Mouse (Mus musculus) T-helper 1 cell (primary cell): Measurements from ENCODE around the gene 5031439G07Rik.
"Not testable (repeated sequence)": the region's sequence is repeated elsewhere in the genome, so short reads cannot be mapped to it uniquely, and the experiment has no call there.

Experiments
- in situ Hi-C: fragments of 300-600 bp; cut with MboI, MseI; formaldehyde crosslinking; loops from one replicate; pipeline ENCODE4 v1.15.1; 2025; ENCODE audit warnings: high pct_unique_total_duplicates

Gene 5031439G07Rik

DNA sequence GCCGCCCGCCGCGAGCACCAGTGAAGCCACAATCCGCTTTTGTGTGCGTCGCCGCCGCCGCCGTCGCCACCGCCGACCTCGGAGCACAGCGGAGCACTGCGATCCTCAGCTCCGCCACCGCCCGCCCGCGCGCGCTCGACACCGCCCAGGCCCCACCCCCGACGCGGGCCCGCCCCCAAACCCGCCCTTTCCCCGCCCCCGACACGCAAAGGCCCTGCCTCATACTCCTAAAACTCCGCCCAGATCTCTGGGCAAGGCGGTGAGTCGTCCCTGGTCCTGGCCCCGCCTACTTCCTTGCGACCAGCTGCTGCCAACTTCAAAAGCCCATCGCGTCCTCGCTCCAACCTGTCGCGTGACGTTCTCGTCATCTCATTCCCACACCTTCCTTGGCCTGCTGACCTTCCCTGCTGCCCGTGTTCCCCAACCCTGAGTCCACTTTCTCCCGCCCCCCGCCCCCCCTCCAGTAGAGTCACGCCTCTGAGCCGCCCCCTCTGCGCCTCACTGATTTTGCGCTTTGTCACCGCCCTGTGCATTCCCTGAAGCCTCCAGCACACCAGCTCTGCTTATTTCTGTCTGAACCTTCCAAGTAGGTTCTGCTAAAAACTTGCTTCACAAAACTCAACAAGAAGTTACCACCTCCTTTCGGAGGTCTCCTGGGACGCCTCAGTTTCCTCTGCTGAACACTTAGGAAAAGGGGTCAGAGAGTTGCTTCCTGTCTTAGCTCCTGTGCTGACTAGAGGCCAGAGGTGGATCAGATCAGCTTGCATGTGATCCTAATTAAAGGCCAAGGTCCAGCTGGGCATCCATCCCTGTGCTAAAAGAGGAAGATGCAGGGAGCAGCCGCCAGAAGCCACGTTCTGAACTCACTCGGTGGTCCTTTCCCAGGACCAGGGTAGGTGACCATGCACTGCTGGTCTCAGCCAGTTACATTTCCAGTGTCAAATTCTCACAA is at the start of gene 5031439G07Rik:
Gene 5031439G07Rik, minus strand, starts transcription at position 678 of the 952 bp plus-strand sequence.
- in situ Hi-C loops = loop anchor here (5.0 to 10.0 kb wide), 2 partner anchors 66 to 133 kb away; partner anchors contain the start of genes Gm29666, Nup50 and Phf21b

DNA sequence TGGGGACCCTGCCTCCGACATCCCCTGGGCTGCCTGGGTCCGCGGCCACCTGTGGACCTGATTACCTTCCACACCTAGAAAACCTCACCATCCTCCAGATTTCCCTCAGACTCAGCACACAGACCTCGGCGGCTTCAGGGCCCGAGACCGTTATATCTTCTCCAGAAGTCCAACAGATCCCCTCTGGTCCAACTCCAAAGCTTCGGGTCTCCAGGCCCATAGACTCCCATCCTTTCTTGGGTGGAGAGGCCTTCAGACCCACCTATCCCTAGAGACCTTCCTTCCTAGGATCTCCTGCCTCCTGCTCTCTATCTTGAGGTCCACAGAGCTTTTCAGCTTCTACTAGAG is 49.0 kb upstream of the 5031439G07Rik start:
- in situ Hi-C loops = loop anchor here (10.0 kb wide), 1 partner anchor 817 kb away; the partner anchor contains the start of gene Gtse1

DNA sequence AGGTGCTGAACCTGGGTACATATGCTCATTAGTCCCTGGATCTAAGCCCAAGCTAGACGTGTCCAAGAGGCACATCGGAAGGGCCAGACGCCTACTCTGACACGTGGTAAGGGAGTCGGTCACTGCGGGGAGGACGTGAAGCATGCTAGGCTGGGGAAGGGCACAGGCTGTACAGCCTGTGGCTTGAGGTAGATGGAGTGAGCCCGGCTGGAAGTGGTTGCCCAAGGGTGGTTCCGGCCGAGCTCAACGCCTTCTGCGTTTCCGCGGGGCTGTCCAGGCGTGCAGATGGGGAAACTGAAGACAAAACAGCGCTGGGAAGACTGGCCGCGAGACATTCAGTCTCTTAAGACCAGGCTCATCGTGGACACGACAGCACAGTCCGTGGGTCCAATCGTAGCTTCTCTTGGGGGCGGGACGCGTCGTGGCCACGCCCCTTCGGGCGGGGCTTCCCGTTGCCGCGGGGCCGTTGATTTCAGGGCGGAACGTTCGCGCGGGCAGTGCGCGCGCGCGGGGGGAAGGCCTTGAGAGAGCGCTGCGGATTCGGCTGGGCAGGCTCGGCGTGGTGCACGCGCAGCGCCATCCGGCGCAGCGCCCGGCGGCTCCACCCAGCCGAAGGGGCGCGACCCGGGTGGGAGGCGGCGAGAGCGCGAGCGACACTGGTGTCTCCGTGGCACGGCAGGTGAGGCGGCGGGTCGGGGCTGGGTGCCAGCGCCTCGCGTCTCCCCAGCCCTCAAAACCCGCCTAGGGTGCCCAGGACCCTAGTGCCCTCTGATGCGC is 48.4 kb upstream of the 5031439G07Rik start:
- in situ Hi-C loops = loop anchor here (10.0 kb wide), 1 partner anchor 818 kb away; the partner anchor contains the start of gene Gtse1

DNA sequence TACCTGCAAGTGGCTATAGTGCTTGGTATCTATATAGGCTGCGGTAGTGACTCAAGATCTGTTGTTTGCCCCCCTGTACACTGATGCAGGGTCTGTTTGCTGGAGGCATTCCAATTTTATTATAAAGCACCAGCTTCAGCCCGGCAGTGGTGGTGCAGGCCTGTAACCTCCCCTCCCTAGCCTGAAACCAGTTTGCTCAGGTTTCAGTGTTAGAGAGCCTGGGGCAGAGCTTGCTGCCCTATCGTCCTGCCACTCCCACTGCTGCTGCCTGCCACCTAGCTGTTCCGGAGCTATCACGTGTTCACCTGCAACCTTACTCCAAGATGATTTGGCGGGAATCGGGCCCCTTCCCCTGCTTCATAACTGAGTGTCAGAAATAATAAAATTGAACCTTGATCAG is 45.6 kb upstream of the 5031439G07Rik start:
- in situ Hi-C loops = loop anchor here (10.0 kb wide), 1 partner anchor 821 kb away; the partner anchor contains the start of gene Gtse1

DNA sequence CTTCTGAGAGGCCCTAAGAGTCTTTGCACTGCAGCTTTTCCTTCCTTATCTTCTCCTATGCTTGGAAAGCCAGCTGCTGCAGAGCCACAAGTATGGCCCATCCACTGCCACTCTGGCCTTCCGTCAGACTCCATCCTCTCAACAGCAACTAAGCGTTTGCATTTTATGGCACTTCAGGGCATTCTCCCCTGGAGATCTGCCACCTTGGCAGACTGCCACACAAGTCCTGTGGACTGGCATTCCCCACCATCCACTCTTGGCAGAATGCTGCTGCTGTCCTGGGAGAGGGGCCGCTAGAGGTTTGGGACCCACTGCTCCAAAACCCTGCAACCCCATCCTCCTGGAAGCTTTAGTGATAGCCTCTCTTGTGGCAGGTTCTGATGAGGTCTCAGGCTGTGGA is 43.5 kb upstream of the 5031439G07Rik start:
- in situ Hi-C loops = loop anchor here (10.0 kb wide), 1 partner anchor 823 kb away; the partner anchor contains the start of gene Gtse1

DNA sequence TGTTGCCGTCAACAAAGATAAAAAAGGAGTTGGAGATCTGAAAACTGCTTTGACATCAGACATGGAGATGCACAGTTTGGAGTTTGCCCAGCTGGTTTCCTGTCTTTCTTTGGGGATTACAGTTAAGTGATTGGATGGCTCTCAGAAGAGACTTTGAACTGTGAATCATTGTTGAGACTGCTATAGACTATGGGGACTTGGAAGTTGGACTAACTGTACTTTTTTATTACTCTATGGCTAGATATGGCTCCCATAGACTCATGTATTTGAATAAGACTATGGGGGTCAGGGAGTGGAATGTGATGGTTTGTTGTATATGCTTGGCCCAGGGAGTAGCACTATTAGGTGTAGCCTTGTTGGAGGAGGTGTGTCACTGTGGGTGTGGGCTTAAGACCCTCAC is 42.3 kb upstream of the 5031439G07Rik start:
- in situ Hi-C loops = loop anchor here (10.0 kb wide), 1 partner anchor 824 kb away; the partner anchor contains the start of gene Gtse1

DNA sequence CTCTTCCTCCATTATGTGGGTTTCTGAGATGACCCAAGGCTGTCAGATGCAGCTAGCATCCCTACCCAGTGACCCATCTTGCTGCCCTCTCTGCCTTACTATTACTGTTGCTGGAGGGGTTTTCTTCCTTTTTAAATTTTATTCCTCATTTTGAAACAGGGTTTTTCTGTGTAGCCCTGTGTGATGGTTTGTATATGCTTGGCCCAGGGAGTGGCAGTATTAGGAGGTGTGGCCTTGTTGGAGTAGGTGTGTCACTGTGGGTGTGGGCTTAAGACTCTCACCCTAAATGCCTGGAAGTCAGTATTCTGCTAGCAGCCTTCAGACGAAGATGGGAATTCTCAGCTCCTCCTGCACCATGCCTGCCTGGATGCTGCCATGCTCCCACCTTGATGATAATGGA is 40.3 kb upstream of the 5031439G07Rik start, which contains the start of gene Fam118a:
Gene Fam118a, plus strand, starts transcription at position 301 of the 400 bp plus-strand sequence.
- in situ Hi-C loops = not testable (repeated sequence)

DNA sequence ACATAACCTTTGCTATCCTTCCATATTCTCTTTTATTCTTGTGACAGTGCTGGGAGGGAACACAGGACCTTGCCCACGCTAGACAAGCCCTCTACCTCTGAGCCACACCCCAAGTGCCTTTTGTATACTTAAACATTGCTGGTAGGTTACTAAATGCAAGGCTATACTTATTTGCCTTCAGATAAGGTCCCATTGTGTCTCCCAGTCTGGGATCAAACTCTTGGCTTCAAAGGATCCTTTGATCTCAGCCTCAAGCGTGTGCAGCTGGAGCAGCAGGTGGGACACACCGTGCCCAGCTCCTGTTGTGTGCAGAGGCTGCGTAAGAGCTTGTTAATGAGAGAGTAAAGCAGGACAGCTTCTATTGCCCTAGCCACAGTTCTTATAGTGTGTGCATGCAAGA is 39.4 kb upstream of the 5031439G07Rik start:
- in situ Hi-C loops = no loop called here

DNA sequence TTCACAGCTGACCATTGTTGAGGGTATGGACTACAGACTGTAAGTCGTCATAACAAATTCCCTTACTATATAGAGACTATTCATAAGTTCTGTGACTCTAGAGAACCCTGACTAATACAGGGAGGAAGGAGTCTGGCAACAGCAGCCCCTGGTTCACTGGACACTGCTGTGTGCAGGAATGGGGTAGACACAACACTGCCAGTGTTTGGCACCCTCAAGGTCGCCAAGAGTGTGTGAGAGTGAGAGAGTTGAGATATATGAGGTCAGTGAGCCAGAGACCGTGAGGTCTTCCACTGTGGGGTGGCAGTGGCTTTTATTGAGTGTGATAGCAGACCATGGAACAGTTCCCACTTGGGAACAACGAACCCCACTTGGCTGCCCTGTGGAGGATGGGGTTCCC is 37.8 kb upstream of the 5031439G07Rik start:
- in situ Hi-C loops = no loop called here

DNA sequence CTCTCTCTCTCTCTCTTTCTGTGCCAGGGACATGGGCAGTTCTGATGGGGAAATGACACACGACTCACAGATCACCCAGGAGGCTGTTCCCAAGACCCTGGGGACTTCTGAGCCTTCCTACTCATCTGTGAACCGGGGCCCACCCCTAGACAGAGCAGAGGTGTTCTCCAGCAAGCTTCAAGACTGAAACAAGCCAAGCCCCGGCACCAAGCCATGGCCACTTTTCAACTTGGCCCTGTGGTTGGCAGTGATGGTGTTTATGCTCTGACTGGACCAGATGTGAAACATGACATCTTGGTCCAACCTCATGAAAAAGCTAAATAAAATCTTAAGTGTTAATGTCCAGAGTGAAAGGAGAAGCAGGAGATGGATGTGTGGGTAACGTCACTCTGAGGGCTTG is 33.9 kb upstream of the 5031439G07Rik start:
- in situ Hi-C loops = no loop called here

DNA sequence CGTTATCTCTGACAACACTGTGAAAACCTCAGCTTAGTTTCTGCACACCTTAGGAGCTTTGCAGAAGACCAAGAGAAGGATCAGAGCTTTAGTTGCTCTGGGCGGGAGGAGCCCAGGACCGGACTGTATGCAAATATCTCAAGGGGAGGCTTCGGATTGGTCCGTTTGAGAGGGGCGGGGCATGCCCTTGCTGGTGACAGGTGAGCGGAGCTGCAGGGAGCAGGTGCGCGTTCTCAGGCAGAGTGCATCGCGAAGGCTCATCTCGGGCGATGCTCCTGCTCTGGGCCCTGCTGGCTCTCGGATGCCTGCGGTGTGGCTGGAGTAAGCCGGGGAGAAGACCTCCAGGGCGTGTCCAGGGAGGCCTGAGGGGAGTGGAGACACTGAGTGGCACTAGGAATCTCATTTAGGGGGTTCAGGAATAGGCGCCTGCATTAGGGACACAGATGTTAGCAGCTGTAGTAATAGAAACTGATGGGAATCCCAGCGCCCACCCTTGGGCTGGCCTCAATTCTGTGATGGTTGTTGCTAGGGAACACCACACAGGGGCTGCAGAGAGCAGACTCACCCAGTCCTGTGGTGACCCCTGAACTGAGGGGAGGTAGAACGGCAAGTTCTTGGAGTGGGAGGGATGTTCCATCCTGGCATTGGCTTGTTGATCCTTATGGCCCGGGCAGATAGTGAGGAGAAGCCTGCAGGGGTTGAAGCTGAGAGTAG is 28.8 kb upstream of the 5031439G07Rik start, which contains the start of gene Upk3a:
Gene Upk3a, plus strand, starts transcription at position 191 of the 714 bp plus-strand sequence.
- in situ Hi-C loops = no loop called here

DNA sequence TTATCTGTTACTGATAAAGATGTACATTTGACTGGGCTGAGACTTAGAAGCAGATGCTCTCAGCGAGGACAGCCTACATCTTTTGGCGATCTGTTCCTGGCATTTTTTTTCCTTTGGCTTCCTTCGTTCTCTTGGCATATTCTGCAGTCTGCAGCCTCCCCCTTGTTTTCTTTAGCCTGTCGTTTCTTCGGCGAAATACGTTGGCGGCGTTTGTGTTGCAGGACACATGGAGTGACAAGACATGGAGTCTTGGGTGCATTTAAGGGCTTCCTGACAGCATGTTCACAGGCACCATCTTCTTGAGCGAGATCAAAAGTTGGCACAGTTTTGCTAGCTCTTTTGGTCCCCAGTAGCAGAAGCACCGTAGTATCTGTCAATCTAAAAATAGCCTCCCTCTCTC is 27.4 kb upstream of the 5031439G07Rik start:
- in situ Hi-C loops = no loop called here

DNA sequence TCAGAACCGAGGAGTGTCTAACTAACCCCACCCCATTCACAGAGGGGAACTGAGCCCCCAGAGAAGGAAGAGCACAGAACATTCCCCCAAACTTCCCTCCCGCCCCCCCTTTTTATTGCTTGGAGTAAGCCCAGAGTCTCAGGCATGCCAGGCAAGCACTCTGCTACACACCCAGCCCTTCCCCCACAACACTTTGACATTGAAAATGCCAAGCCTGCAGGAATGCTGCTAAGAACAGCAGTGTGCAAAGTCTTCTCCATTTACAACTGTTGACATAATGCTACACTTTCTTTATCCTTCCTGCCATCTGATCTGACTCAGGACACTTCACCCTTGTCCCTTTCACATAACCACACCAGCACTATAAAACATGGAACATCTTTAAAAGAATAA is 24.3 kb upstream of the 5031439G07Rik start:
- in situ Hi-C loops = loop anchor here (5.0 kb wide), 1 partner anchor 760 kb away; no protein-coding TSS in a partner anchor

DNA sequence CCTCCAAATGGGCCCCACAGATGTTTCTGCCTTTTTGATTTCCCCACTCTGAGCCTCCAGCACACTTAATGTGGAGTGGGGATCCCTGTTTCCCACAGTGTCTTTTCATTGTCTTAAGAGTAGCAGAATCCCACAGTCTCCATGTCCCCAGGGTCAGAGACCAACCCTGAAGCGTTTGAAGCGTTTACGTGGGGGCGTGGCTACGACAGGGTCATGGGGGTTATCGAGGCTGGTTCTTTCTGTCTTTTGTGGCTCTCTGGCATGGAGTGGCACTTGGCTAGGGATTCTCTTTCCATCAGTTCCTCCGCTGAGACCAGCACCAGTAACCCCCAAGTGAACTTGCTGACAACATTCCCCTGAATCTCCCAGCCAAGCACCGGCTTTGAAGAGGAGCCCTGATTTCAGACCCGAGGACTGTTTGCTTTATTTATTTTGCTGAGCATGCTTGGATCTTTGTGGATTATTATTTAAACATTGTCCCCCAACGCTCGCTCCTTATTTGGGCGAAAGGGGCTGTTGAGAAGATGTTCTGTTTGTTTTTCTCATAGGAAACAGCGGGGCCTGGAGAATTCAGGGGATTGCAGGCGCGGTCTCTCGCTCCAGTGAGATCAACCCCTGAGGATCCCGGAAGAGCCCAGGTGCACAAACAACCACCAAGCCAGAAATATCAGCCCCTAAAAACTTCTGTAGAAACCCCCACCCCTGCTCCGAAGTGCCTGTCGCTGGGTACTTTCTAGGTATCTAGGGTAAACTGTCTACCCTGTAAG is 23.7 kb upstream of the 5031439G07Rik start:
- in situ Hi-C loops = loop anchor here (5.0 kb wide), 1 partner anchor 760 kb away; no protein-coding TSS in a partner anchor

DNA sequence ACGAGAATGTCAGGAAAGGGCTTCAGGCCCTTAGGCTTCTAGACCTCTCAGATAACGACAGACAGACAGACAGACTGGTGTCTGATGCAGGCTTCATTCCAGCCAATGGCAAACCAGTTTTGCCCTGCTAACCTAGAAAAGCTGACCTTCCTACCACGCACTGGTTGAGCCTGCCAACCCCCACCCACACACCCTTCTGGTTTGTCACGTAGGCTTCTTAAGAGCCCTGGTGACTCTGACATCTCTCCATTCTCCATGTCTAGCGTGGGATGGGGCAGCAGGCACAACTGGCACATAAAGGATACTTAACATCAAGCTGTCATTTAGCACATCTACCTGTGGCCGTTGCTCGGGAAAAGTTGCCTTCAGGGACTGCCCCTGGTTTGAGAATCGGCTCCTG is 21.3 kb upstream of the 5031439G07Rik start:
- in situ Hi-C loops = loop anchor here (5.0 kb wide), 1 partner anchor 763 kb away; no protein-coding TSS in a partner anchor

DNA sequence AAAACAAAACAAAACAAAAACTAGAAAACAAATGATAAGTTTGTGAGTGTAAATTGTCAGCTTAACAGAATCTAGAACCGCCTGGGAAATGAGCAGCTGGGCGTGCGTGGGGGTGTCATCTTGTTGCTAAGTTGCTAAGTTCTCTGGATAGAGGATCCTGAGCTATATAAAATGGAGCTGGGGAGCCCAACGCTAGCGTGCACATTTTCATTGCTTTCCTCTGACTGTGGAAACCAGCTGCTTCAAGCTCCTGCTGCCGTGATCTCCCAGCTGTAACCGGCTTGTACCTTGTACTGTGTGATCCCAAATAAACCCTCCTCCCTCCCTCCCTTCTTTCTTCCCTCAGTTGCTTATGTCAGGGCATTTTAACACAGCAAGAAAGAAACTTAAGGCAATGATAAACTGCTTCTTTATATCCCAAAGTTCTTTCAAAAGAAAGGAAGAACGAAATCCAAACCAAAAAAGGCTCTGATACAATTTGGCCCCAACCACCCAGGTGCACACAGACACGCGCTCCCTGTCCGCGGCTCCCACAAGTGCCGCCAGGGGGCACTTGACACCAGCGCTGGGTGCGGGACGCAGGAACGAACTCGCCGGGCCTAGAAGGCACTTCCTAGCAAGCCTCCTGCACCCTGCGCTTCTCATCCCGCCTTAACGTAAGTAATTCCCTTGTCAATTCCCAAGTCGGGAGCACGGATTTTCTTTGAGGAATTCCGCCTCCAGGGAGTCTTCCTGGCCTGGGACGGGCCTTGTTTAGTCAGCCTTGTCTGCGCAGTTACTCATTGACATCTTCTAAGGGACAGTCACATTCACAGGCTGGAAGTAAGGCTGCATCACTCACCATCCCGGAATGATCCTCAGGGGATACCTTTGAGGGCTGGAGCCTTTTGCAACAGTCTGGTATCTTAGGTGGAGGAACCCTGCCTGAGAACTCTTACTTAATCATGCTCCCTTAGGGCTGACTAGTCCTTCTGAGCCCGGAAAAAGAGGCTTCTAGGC is 12.9 kb upstream of the 5031439G07Rik start:
- in situ Hi-C loops = no loop called here

DNA sequence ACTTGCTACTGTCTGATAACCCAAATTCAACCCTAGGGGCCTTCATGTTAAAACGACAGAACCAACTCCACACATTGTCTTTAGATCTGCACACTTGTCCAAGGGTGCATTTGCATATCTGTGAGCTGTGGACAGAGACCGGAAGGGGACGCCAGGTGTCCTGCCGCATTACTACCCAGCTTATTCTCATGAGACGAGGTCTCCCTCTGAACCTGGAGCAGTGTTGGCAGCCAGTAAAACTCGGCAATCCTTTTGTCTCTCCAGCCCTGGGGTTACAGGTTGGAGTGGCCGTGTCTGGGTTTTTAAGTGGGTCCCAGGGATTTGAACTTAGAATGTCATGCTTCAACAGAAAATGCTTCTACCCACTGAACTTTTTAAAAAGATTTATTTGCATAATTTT is 11.6 kb upstream of the 5031439G07Rik start:
- in situ Hi-C loops = loop anchor here (5.0 kb wide), 1 partner anchor 72 kb away; no protein-coding TSS in a partner anchor

DNA sequence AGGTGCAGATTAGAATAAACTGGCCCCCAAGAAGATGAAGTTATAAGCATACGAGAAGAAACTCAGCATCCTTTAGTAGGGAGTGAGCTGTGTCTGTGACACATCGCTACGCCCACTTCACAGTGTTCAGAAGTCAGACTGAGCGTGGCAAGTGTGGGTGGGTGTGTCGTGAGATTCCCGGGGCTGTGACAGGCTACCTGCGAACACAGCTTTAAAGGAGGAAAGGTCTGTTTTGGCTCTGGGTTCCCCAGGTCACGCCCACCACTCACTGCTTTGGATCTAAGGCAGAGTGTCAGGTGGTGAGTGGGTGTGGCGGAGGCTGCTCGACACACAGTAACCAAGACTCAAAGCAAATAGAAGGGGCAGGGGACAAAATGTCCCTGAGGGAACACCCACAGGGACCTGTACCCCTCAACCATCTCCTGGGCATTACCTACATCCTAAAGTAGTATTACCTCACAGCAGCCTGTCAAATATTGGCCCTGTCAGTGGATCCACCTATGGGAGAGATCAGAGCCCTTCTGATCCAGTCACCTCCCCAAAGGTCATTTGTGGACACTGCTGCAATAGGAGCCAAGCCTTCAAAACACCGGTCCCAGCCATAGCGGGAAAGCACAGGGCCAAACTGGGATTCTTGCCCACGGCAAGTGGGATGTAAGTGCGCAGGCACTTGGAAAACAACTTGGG is 9.6 kb upstream of the 5031439G07Rik start:
- in situ Hi-C loops = loop anchor here (5.0 kb wide), 1 partner anchor 74 kb away; no protein-coding TSS in a partner anchor
